ENCODE assay signal across 8 mouse cellular contexts in the genomic region with DNA sequence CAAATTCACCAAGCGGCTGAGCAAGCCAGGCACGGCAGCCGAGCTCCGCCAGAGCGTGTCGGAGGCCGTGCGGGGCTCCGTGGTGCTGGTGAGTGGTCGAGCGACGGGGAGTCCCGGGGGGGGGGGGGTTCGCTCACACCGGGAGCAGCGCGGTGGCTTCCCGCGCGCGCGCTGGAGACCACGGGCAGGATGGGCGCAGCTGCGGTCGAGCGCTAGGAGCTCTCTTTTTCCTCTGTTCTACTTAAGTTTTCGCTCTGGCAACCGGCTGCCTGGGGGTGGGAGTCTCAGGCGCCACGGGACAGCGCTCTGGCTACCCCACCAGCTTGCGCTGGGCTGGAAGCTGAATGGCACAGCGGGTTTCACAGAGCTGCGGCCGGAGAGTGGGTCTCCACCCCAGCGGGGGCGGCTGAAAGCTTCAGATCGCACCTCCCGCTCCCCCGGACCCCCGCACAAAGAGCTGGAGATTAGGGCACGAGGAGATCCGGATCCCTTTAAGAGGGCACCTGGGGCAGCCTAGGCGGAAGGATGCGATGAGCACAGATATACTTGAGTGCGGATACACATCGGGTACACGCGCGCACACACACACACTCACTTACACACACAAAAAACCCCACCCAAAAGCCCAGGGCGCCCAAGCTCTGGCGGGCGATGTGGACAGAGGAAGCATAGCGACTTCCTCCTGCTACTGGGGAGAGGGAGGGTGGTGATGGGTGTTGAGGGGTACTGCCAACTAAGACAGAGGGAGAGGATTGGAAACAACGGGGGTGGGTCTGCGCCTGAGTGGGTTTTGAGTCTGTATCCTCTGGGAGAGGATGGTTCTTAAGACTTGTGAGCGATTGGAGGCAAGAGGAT. TPM values are rescaled to one million over a fixed set of nuclear protein-coding genes. Genes with fewer than 3 reads are reported as not detected.
DNase-seq lines count a peak whose midpoint lies in the region; ATAC-seq and TF ChIP-seq lines count a peak whose summit lies in the region.

No protein-coding gene starts in this region.

- peaks cover 7% of the 10 kb centered on the region; the same call in 1 of the 2 replicates for H3K9me3 ChIP-seq in embryonic facial prominence, embryonic 10.5 days
- H3K9me3 ChIP-seq in heart, postnatal 0 days (replicated peaks; ENCODE audit: control insufficient read depth, low read length): no peaks in the 10 kb centered on the region

- H3K9ac ChIP-seq in heart, postnatal 0 days (replicated peaks; ENCODE audit: low read depth, low read length): peak overlapping the region; percentile 62

- TF ChIP-seq CTCF in heart, postnatal 0 days (IDR thresholded peaks at IDR 0.05; ENCODE audit: low read depth): no peak

- peak; percentile 70 for DNase-seq in T-cell, adult 2 months (ENCODE audit: low spot score)
- DNase-seq in embryonic facial prominence, embryonic 10.5 days (ENCODE audit: low spot score): peak; percentile 44
- no peak for DNase-seq in heart, postnatal 0 days (ENCODE audit: low spot score)
- peak; percentile 8 to 14 for DNase-seq in layer of hippocampus, postnatal 25 days (ENCODE audit: extremely low spot score in 1 of 2, low spot score in 1 of 2)
- DNase-seq in lung, postnatal 36 days: peak; percentile 43
- DNase-seq in right cerebral cortex, adult 18-20 months: peak; percentile 6
- DNase-seq in c-Kit-positive CD71-positive TER-119-positive erythroid progenitor cells, embryonic 14.5 days (ENCODE audit: low spot score): no peak

- peak overlapping the region; percentile 80 for H3K4me2 ChIP-seq in heart, postnatal 0 days (ENCODE audit: low read depth, low read length)

- H3K27ac ChIP-seq in embryonic facial prominence, embryonic 10.5 days (replicated peaks): peak overlapping the region; percentile 87
- peak overlapping the region; percentile 46; the same call in 1 of the 2 replicates for H3K27ac ChIP-seq in heart, postnatal 0 days (ENCODE audit: low read depth)

- H3K4me3 ChIP-seq in embryonic facial prominence, embryonic 10.5 days: peak overlapping the region; percentile 67
- peak overlapping the region; percentile 68 for H3K4me3 ChIP-seq in heart, postnatal 0 days (ENCODE audit: low read depth, low read length)

- peak; percentile 48 for ATAC-seq in CD4-positive, CD25-positive, alpha-beta regulatory T cell, adult 4 months
- ATAC-seq in heart, postnatal 0 days (ENCODE audit: insufficient read depth, low read depth): peak; percentile 43

- WGBS in embryonic facial prominence, embryonic 10.5 days: 16% methylated on average over 58 of the region's 58 CpGs
- WGBS in heart, postnatal 0 days: 13% methylated on average over 32 of the region's 58 CpGs

- H3K4me1 ChIP-seq in embryonic facial prominence, embryonic 10.5 days: 0 out of 2 replicates have a peak, but pooled peaks cover 5% of the 10 kb centered on the region
- H3K4me1 ChIP-seq in heart, postnatal 0 days (ENCODE audit: control insufficient read depth, insufficient read depth): no peaks in the 10 kb centered on the region

- H3K27me3 ChIP-seq in embryonic facial prominence, embryonic 10.5 days (replicated peaks; ENCODE audit: low read depth, poor library complexity, severe bottlenecking): no peaks in the 10 kb centered on the region
- H3K27me3 ChIP-seq in heart, postnatal 0 days (ENCODE audit: control insufficient read depth, insufficient read depth, low read length): no peaks in the 10 kb centered on the region

- H3K36me3 ChIP-seq in embryonic facial prominence, embryonic 10.5 days (replicated peaks): no peaks in the 10 kb centered on the region
- H3K36me3 ChIP-seq in heart, postnatal 0 days (replicated peaks; ENCODE audit: control insufficient read depth, insufficient read depth, low read length): no peaks in the 10 kb centered on the region

- no peak for TF ChIP-seq EP300 in heart, postnatal 0 days (IDR thresholded peaks at IDR 0.05; ENCODE audit: low read depth)

RNA-seq across cellular contexts. Expression of a gene that starts 0.5 kb away (rescaled TPM):
- polyA plus RNA-seq in CD4-positive, CD25-positive, alpha-beta regulatory T cell, adult 4 months (2017; shearing (Covaris generic)): 10 to 100 TPM; 36.6 to 47.9 TPM
- polyA plus RNA-seq in embryonic facial prominence, embryonic 10.5 days (2016; fragmentation: Nextera tagmentation; extraction: Ambion mirVana): 18.2 and 18.7 TPM in 2 replicates
- total RNA-seq in heart, postnatal 0 days (2014; rRNA removed; ENCODE audit: low replicate concordance): 5.4 and 11.6 TPM in 2 replicates
- 1.6 and 2.0 TPM in 2 replicates for polyA plus RNA-seq in heart, postnatal 0 days (2015; fragmentation: Nextera tagmentation; extraction: Ambion mirVana)
- total RNA-seq in layer of hippocampus, postnatal 25 days (2021): 10 to 100 TPM; 13.7 to 17.9 TPM

Comparison
In these comparisons a context has a peak if more than half of its experiments do, and no peak if none do; other contexts are left out.
1. DNase-seq: peak in T-cell, adult 2 months (single experiment), embryonic facial prominence, embryonic 10.5 days (single experiment), layer of hippocampus, postnatal 25 days (2 of 2), lung, postnatal 36 days (single experiment) and right cerebral cortex, adult 18-20 months (single experiment); none in heart, postnatal 0 days (single experiment) and c-Kit-positive CD71-positive TER-119-positive erythroid progenitor cells, embryonic 14.5 days (single experiment).